Mouse (Mus musculus) liver, adult 2 months (tissue): Measurements from ENCODE around the gene Kdm1b. TPM values are rescaled to one million over a fixed set of nuclear protein-coding genes. Genes with fewer than 3 reads are reported as not detected.

Source experiments
- DNase-seq: peaks from one replicate; pipeline ENCODE4 v3.0.0-alpha.2; 2011; ENCODE audit warnings: low read depth, low spot score; ENCODE audit errors: extremely low read depth
- H3K27ac ChIP-seq: fragments of 200-500 bp; replicated peaks from 2 replicates; pipeline ENCODE4 v1.5.1; 2012; ENCODE audit warnings: low read depth, mild to moderate bottlenecking, control low read depth, inconsistent platforms, low read length; ENCODE audit not compliant: insufficient read depth
- H3K27me3 ChIP-seq: fragments of 200-500 bp; 2 replicates; pipeline ENCODE4 v1.6.1; 2012; ENCODE audit warnings: mild to moderate bottlenecking, moderate library complexity, low read length, inconsistent platforms; ENCODE audit not compliant: control insufficient read depth, insufficient read depth
- H3K36me3 ChIP-seq: fragments of 200-500 bp; 2 replicates; pipeline ENCODE4 v1.6.1; 2012; ENCODE audit warnings: low read length, inconsistent platforms; ENCODE audit not compliant: control insufficient read depth, insufficient read depth
- H3K4me1 ChIP-seq: fragments of 200-500 bp; 2 replicates; pipeline ENCODE4 v1.6.1; 2011; ENCODE audit warnings: low read length; ENCODE audit not compliant: control insufficient read depth, insufficient read depth
- H3K4me3 ChIP-seq: fragments of 200-500 bp; 2 replicates; pipeline ENCODE4 v1.5.1; 2011; ENCODE audit warnings: low read depth, mild to moderate bottlenecking, control low read depth, low read length, moderate library complexity; ENCODE audit not compliant: insufficient read depth
- H3K79me2 ChIP-seq: fragments of 200-500 bp; 2 replicates; pipeline ENCODE4 v1.6.1; 2012; ENCODE audit warnings: inconsistent platforms, mild to moderate bottlenecking, low read length, moderate library complexity; ENCODE audit not compliant: control insufficient read depth, insufficient read depth
- H3K9ac ChIP-seq: fragments of 200-500 bp; 2 replicates; pipeline ENCODE4 v1.6.1; 2012; ENCODE audit warnings: low read depth, mild to moderate bottlenecking, control low read depth, inconsistent platforms, low read length
- CTCF ChIP-seq: fragments of 200-500 bp; IDR thresholded peaks from 2 replicates; pipeline ENCODE4 v1.5.1; 2011; ENCODE audit warnings: low read depth, low read length, control low read depth
- POLR2A ChIP-seq: fragments of 200-500 bp; IDR thresholded peaks from 2 replicates; pipeline ENCODE4 v1.6.1; 2011; ENCODE audit warnings: low read length, control low read depth; ENCODE audit not compliant: insufficient read depth; ENCODE audit errors: extremely low read depth
- WGBS: fragments of 180-500 bp; shearing (Covaris S2); methylation state at CpG from one replicate; pipeline ENCODE4 v1.1.7; 2018; 5-methylcytosine and 5-hydroxymethylcytosine counted together
- polyA plus RNA-seq: library from polyadenylated mRNA; depleted of rRNA; stranded (reverse); fragments of >200 nt; gene quantifications from 2 replicates; pipeline ENCODE4 v1.2.3, GENCODE M21; 2012
- total RNA-seq: library from RNA; depleted of rRNA; stranded (reverse); fragments of >200 nt; gene quantifications from 2 replicates; pipeline ENCODE4 v1.2.3, GENCODE M21; 2014

Kdm1b gene
- total and polyA plus RNA-seq, 2 experiments = 7.4 to 21.1 TPM

GRCm38 (mm10) chr13:47070329-47071080 lies 27.2 kb downstream of the Kdm1b start:
- no peaks in the 10 kb centered on the region for H3K27me3 ChIP-seq
- no peak for DNase-seq
- H3K27ac ChIP-seq = no peak overlapping the region
- no peaks in the 10 kb centered on the region for H3K4me1 ChIP-seq
- H3K79me2 ChIP-seq = no peaks in the 10 kb centered on the region
- H3K4me3 ChIP-seq = no peak overlapping the region
- TF ChIP-seq POLR2A (no peak), CTCF (no peak)
- H3K36me3 ChIP-seq = peaks cover 27% of the 10 kb centered on the region
- H3K9ac ChIP-seq = no peak overlapping the region
- 95% methylated on average over 15 of the region's 15 CpGs for WGBS

GRCm38 (mm10) chr13:47071871-47072270 lies 28.6 kb downstream of the Kdm1b start:
- WGBS = 97% methylated on average over 13 of the region's 13 CpGs
- no peak for TF ChIP-seq CTCF
- TF ChIP-seq POLR2A = no peak
- H3K79me2 ChIP-seq = no peaks in the 10 kb centered on the region

GRCm38 (mm10) chr13:47072484-47072883 lies 29.2 kb downstream of the Kdm1b start:
- DNase-seq = no peak
- TF ChIP-seq CTCF (no peak), POLR2A (no peak)
- H3K27me3 ChIP-seq = no peaks in the 10 kb centered on the region
- 97% methylated on average over 5 of the region's 5 CpGs for WGBS
- no peak overlapping the region for H3K27ac ChIP-seq
- no peak overlapping the region for H3K4me3 ChIP-seq
- peaks cover 22% of the 10 kb centered on the region for H3K36me3 ChIP-seq
- H3K79me2 ChIP-seq = no peaks in the 10 kb centered on the region
- H3K9ac ChIP-seq = no peak overlapping the region
- peaks cover 5% of the 10 kb centered on the region for H3K4me1 ChIP-seq

More at GRCm38 (mm10) chr13:47071871-47072270, 28.6 kb downstream of the Kdm1b start:
- no peak for DNase-seq
- H3K4me3 ChIP-seq = no peak overlapping the region
- H3K27me3 ChIP-seq = no peaks in the 10 kb centered on the region
- no peak overlapping the region for H3K27ac ChIP-seq
- no peak overlapping the region for H3K9ac ChIP-seq
- H3K4me1 ChIP-seq = peaks cover under 1% of the 10 kb centered on the region
- peaks cover 25% of the 10 kb centered on the region for H3K36me3 ChIP-seq

- H3K36me3 ChIP-seq = peaks cover 22% of the 10 kb centered on the region
- DNase-seq = no peak
- H3K4me3 ChIP-seq = no peak overlapping the region
- no peak overlapping the region for H3K9ac ChIP-seq
- no peak for TF ChIP-seq POLR2A
- no peak for TF ChIP-seq CTCF
- H3K79me2 ChIP-seq = no peaks in the 10 kb centered on the region
- H3K27me3 ChIP-seq = no peaks in the 10 kb centered on the region
- 92% methylated on average over 5 of the region's 5 CpGs for WGBS
- H3K27ac ChIP-seq = no peak overlapping the region
- H3K4me1 ChIP-seq = peaks cover 9% of the 10 kb centered on the region
These were observed 32.9 kb downstream of the Kdm1b start for GRCm38 (mm10) chr13:47076156-47076555.

DNA sequence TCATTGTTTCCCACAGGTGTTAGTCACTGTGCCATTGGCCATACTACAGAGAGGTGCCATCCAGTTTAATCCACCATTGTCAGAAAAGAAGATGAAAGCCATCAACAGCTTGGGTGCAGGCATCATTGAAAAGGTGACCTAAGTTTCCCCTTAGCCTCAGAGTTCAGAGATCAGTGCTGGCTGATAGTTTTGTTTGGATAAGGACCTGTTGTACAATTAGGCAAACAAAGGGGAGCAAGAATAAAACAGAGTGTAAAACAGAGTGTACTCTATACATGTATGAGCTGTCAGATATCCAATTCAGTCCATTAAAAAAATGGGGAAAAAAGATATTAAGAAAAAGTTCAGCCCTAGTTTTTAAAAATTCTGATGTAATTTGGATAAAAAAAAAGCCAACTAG lies 34.1 kb downstream of the Kdm1b start:
- H3K27me3 ChIP-seq = no peaks in the 10 kb centered on the region

DNA sequence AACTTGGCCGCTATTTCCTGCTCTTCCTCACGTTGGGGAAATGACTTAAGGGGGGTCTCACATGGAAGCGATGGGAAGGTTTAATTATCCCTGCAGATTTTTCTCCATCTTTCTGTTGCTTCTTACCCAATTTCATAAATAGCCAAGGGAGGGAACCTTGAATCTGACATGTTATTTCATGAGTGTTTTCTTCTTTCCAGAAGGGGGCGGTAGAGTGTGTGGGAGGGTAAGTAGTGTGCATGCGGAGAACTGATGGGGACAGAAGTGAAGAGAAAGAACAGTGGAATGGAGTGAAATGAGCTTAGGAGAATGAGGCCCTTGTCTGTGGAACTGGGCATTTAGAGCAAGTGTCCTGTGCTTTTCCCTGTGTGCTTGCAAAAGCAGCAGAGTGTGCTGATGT lies 35.5 kb downstream of the Kdm1b start:
- H3K36me3 ChIP-seq = peaks cover 29% of the 10 kb centered on the region
- WGBS = 92% methylated on average over 5 of the region's 5 CpGs
- H3K4me1 ChIP-seq = peaks cover 9% of the 10 kb centered on the region
- no peak for DNase-seq
- no peak overlapping the region for H3K9ac ChIP-seq
- no peak for TF ChIP-seq POLR2A
- TF ChIP-seq CTCF = no peak
- no peaks in the 10 kb centered on the region for H3K27me3 ChIP-seq
- H3K27ac ChIP-seq = no peak overlapping the region
- no peaks in the 10 kb centered on the region for H3K79me2 ChIP-seq
- H3K4me3 ChIP-seq = no peak overlapping the region

More for the DNA sequence above, 34.1 kb downstream of the Kdm1b start:
- no peak overlapping the region for H3K4me3 ChIP-seq
- TF ChIP-seq CTCF (no peak), POLR2A (no peak)
- no peaks in the 10 kb centered on the region for H3K79me2 ChIP-seq
- H3K4me1 ChIP-seq = peaks cover 9% of the 10 kb centered on the region
- peak overlapping the region; percentile 33 for H3K27ac ChIP-seq
- no peak overlapping the region for H3K9ac ChIP-seq
- peaks cover 26% of the 10 kb centered on the region for H3K36me3 ChIP-seq
- DNase-seq = peak; percentile 88
